ENCODE assay signal across 8 mouse cellular contexts in the genomic region with DNA sequence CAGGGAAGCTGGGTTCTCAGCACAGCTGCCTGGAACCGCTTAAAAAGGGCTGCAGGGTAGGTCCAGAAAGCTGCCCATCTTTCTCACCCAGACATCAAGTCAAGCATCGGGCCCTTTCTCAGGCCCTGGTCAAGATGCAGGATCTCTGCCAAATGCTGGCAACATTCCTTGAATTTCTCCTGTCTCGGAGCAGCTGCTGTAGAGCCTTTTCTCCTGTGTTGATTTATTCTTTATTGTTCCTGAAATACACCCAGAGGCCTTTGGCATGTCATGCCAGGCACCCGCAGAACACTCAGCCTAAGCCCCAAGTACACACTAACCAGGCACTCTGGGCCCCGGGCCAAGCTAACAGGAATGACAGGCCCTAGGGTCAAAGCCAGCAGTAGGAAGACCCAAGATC. TPM values are rescaled to one million over a fixed set of nuclear protein-coding genes. Genes with fewer than 3 reads are reported as not detected.
DNase-seq lines count a peak whose midpoint lies in the region; ATAC-seq and TF ChIP-seq lines count a peak whose summit lies in the region.

No protein-coding gene starts in this region.

- H3K4me1 ChIP-seq in kidney, embryonic 14.5 days (ENCODE audit: control insufficient read depth, insufficient read depth, low read length) = peaks cover 50% of the 10 kb centered on the region
- H3K4me1 ChIP-seq in cerebellum, adult 2 months (ENCODE audit: control insufficient read depth, insufficient read depth, low read length) = peaks cover 37% of the 10 kb centered on the region
- peaks cover 49% of the 10 kb centered on the region for H3K4me1 ChIP-seq in hindbrain, embryonic 16.5 days (ENCODE audit: control insufficient read depth, insufficient read depth, low read depth, low read length)

- no peaks in the 10 kb centered on the region for H3K27me3 ChIP-seq in kidney, embryonic 14.5 days (ENCODE audit: control insufficient read depth, insufficient read depth, low read length)
- H3K27me3 ChIP-seq in cerebellum, adult 2 months (ENCODE audit: control insufficient read depth, insufficient read depth, low read length) = no peaks in the 10 kb centered on the region
- H3K27me3 ChIP-seq in hindbrain, embryonic 16.5 days (replicated peaks; ENCODE audit: control insufficient read depth, insufficient read depth, low read length) = no peaks in the 10 kb centered on the region

- ATAC-seq in kidney, embryonic 14.5 days (ENCODE audit: low FRiP score, low TSS enrichment) = no peak
- ATAC-seq in hindbrain, embryonic 16.5 days = peak; percentile 69
- ATAC-seq in granulocyte monocyte progenitor cell, adult 5-6 weeks (replicated peaks; ENCODE audit: poor library complexity, severe bottlenecking) = no peak

- H3K4me2 ChIP-seq in kidney, embryonic 14.5 days (replicated peaks; ENCODE audit: low read depth, low read length) = no peak overlapping the region
- no peak overlapping the region for H3K4me2 ChIP-seq in hindbrain, embryonic 16.5 days (ENCODE audit: low read length)

- TF ChIP-seq POLR2A in cerebellum, adult 2 months (IDR thresholded peaks at IDR 0.05; ENCODE audit: borderline replicate concordance, insufficient read depth, low read length) = no peak

- WGBS in kidney, embryonic 14.5 days = 88% methylated on average over 5 of the region's 5 CpGs
- 16% methylated on average over 5 of the region's 5 CpGs for WGBS in cerebellum, adult 2 months
- 49% methylated on average over 5 of the region's 5 CpGs for WGBS in hindbrain, embryonic 16.5 days

- no peak for TF ChIP-seq CTCF in cerebellum, adult 2 months (IDR thresholded peaks at IDR 0.05; ENCODE audit: borderline replicate concordance, insufficient read depth, low read depth, low read length)

- peak; percentile 86 for DNase-seq in kidney, adult 11 months
- DNase-seq in cerebellum, adult 2 months = peak; percentile 50 to 55
- DNase-seq in lung, postnatal 36 days = peak; percentile 93
- DNase-seq in ovary, adult 18-20 months (ENCODE audit: low spot score) = no peak
- no peak for DNase-seq in liver

- no peak overlapping the region; the same call in 1 of the 2 replicates for H3K4me3 ChIP-seq in kidney, embryonic 14.5 days (ENCODE audit: low read length)
- H3K4me3 ChIP-seq in cerebellum, adult 2 months (replicated peaks; ENCODE audit: insufficient read depth, low read depth, low read length) = no peak overlapping the region
- H3K4me3 ChIP-seq in hindbrain, embryonic 16.5 days (ENCODE audit: low read length) = no peak overlapping the region

- 0 out of 2 replicates have a peak, but pooled peaks cover 4% of the 10 kb centered on the region for H3K9me3 ChIP-seq in kidney, embryonic 14.5 days (ENCODE audit: control insufficient read depth, low read length)
- H3K9me3 ChIP-seq in hindbrain, embryonic 16.5 days (ENCODE audit: control insufficient read depth, low read length) = no peaks in the 10 kb centered on the region

- H3K27ac ChIP-seq in kidney, embryonic 14.5 days (ENCODE audit: low read depth, low read length) = no peak overlapping the region
- H3K27ac ChIP-seq in cerebellum, adult 2 months (ENCODE audit: insufficient read depth, low read length) = no peak overlapping the region
- H3K27ac ChIP-seq in hindbrain, embryonic 16.5 days (ENCODE audit: low read depth, low read length) = peak overlapping the region; percentile 2; the same call in 1 of the 2 replicates

- no peaks in the 10 kb centered on the region for H3K36me3 ChIP-seq in kidney, embryonic 14.5 days (ENCODE audit: control insufficient read depth, insufficient read depth, low read length)
- no peaks in the 10 kb centered on the region for H3K36me3 ChIP-seq in hindbrain, embryonic 16.5 days (ENCODE audit: control insufficient read depth, insufficient read depth, low read length)

- H3K9ac ChIP-seq in kidney, embryonic 14.5 days (ENCODE audit: low read depth, low read length) = no peak overlapping the region
- no peak overlapping the region for H3K9ac ChIP-seq in hindbrain, embryonic 16.5 days (ENCODE audit: low read depth, low read length)

RNA-seq across cellular contexts. Expression of a gene that starts 31.7 kb away (rescaled TPM):
- polyA plus RNA-seq in kidney, embryonic 14.5 days (2014; fragmentation: Nextera tagmentation; extraction: Ambion mirVana) = 5.8 and 9.3 TPM in 2 replicates
- 8.4 and 9.7 TPM in 2 replicates for polyA plus RNA-seq in cerebellum, adult 2 months (2012; rRNA removed)
- 3.1 and 4.3 TPM in 2 replicates for polyA plus RNA-seq in hindbrain, embryonic 16.5 days (2015; fragmentation: Nextera tagmentation; extraction: Ambion mirVana)
- total RNA-seq in granulocyte monocyte progenitor cell, adult 5-6 weeks (2014; fragmentation: Nextera tagmentation) = 12.7 and 15.1 TPM in 2 replicates
- total RNA-seq in granulocyte monocyte progenitor cell, adult 5-6 weeks (2017) = 7.8 and 10.1 TPM in 2 replicates

RNA-seq across cellular contexts. Expression of a gene that starts 38.7 kb away (rescaled TPM):
- polyA plus RNA-seq in kidney, embryonic 14.5 days (2014; fragmentation: Nextera tagmentation; extraction: Ambion mirVana) = 0.24 and 0.51 TPM in 2 replicates
- 0.68 and 0.84 TPM in 2 replicates for polyA plus RNA-seq in cerebellum, adult 2 months (2012; rRNA removed)
- polyA plus RNA-seq in hindbrain, embryonic 16.5 days (2015; fragmentation: Nextera tagmentation; extraction: Ambion mirVana) = 4.7 and 4.8 TPM in 2 replicates
- total RNA-seq in granulocyte monocyte progenitor cell, adult 5-6 weeks (2014; fragmentation: Nextera tagmentation) = 0.26 and 0.47 TPM in 2 replicates
- 0.17 TPM in 1 of 2 replicates, not detected in the other for total RNA-seq in granulocyte monocyte progenitor cell, adult 5-6 weeks (2017)

Comparison
In these comparisons a context has a peak if more than half of its experiments do, and no peak if none do; other contexts are left out.
1. DNase-seq: peak in kidney, adult 11 months (single experiment), cerebellum, adult 2 months (2 of 2) and lung, postnatal 36 days (single experiment); none in ovary, adult 18-20 months (single experiment) and liver (single experiment).